Mouse (Mus musculus): ENCODE results near the gene Nt5c.

DNA sequence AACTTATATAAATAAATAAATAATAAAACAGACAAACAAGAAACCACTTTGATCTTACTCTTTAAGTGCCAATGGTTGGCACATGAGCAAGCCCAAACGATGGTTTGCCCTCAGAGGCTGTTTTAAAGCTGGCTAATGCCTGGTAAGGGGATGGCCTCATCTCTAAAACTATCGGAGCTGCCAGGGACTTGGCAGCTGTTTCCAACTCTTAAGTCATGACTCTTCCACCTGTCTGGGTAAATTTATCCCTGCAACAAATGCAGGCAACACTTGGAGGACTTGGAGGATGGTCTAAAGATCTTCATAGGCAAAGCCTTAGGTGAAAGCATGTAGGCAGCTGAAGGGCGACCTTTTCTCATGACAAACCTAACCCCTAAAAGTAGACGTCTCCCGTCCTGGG, 25.3 kb upstream of the Nt5c start:
- no peak for TF ChIP-seq GATA1 (IDR thresholded peaks at IDR 0.05; ENCODE audit: low read length)
- TF ChIP-seq TAL1 (IDR thresholded peaks at IDR 0.05; ENCODE audit: low read length) = no peak

Measured in erythroblast, embryonic 14.5 days (primary cell).